Mouse (Mus musculus) adrenal gland, postnatal 14 days (tissue): ENCODE measurements around the gene Fndc7. TPM values are rescaled to one million over a fixed set of nuclear protein-coding genes. Genes with fewer than 3 reads are reported as not detected.
"Not testable (repeated sequence)": the region's sequence is repeated elsewhere in the genome, so short reads cannot be mapped to it uniquely, and the experiment has no call there.

Experiments used
- DNase-seq: peaks from one replicate; pipeline ENCODE4 v3.0.0; 2021; ENCODE audit warnings: mixed read lengths
- total RNA-seq: library from RNA; stranded (reverse); gene quantifications from 2 replicates; pipeline ENCODE4 v1.2.3, GENCODE M21; 2021

The Fndc7 gene
- total RNA-seq, 1 experiment from 2014 or later, result 0.11 TPM

DNA sequence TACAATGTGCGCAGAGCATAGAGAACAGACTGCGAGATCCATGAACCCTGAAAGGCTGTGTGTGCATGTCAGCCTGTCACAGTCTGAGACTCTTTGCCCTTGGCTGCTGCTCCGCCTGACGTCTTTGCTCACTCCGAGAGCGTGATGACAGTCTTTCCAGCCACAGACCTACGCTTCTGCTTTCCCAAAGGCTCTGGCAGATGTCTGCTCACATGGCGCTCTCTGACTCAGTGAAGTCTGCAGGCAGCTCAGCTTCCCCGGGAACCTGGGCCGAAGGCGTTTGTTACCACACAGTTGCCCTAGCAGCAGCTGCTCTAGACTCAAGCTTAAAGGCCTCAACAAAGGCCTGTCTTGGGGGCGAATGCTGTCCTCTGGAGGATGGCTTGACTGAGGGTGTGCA, 34.4 kb downstream of the Fndc7 start:
- peak; percentile 80 for DNase-seq

DNA sequence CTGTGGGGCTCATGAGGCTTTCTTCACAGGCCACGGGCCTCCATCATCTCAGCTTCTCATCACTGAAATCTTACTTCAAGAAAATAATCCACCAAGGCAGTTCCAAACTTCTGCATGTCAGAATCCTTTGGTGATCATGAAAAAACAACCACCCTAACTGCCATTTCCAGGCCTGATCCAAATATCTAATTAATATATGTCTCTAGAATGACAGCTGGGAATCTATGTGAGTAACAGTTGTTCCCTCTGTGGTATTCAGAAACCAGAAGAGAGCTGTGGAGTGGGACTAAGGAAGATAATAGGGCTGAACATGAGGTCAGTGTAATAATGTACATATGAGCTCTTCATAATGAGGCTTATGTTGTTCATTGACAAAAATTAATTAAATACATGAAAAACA, 36.5 kb downstream of the Fndc7 start:
- no peak for DNase-seq

DNA sequence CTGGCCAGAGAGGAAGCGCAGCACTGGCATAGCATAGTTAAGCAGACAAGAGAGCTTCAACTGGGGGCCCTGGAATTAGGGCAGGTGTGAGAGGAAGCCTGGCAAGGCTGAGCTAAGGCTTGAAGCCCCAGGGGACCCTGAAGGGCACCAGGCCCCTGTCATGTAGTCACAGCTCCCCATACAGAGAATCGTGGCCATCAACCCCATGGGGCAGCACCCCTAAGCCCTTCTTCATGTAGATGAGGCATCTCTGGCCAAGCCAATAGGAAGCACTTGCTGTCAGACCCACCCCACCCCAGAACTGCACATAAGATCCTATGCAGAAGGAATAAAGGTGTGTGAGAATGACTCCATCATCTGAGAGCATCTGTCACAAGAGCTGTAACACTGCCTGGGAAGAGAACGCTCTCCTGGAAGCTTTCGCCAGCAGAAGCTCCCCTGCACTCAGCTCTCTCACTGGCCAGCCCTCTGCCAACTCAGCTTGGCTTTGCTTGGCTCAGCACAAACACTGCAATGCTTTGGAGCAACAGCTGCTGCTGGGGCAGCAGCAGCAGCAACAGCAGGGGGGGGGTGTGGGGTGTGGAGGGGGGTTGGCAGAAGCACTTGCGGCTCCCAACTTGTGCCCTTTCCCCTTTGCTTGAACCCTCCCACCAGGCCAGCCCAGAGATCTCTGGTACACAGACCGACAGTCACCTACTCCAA, 37.7 kb downstream of the Fndc7 start:
- peak; percentile 21 for DNase-seq

DNA sequence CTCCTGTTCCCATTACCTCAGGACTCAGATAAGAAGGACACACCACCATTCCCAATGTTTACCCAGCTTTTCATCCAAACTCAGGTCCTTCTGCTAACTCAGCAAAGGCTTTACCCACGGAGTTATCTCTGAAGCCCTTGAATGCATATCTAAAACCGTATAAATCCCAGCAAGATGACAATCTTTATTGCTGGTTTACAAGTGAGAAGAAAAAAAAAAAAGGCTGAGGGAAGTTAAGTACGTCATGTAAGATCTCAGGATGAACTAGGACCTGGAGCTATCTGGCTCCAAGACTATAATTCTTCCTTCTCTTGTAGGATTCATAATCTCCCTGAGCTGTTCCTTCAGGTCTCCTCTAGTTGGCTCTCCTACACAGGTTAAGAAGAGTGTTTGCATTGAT, 38.3 kb downstream of the Fndc7 start:
- no peak for DNase-seq

DNA sequence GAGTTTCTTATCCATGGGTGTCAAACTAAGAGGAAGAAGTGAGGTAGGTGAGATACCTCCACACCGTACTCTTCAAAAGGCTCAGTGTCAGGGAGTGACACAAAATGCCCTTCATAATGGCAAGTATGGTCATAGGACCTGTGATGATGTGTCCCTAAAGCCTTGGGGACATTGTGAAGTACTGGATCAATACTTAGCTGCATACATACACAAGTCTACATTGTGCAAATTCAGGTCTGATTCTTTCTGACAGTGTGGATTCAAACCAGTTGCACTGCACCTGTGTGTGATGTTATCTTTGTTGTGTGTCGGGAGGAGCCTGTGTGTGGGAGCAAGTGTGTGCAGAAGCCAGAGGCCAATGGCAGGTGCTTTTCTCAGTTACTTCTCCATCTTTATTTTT, 38.7 kb downstream of the Fndc7 start:
- DNase-seq, result no peak

DNA sequence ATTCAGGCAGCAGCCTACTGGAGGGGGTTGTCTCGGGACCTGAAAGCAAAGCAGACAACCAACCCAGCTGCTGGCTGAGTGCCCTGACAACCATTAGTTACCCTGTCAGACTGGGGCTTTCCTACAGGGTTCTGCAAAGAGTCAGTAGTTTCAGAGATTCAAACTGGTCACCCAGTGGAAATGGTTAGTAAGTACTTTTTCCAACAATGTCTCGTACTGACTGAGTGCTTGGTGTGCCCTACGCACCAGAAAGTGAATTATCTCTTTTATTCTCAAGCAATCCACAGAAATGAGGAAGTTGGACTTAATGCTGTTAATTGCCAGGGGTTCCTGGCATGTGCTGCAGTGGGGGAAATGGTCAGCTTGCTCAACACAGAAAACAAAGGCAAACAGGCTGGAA, 39.3 kb downstream of the Fndc7 start:
- peak; percentile 81 for DNase-seq

DNA sequence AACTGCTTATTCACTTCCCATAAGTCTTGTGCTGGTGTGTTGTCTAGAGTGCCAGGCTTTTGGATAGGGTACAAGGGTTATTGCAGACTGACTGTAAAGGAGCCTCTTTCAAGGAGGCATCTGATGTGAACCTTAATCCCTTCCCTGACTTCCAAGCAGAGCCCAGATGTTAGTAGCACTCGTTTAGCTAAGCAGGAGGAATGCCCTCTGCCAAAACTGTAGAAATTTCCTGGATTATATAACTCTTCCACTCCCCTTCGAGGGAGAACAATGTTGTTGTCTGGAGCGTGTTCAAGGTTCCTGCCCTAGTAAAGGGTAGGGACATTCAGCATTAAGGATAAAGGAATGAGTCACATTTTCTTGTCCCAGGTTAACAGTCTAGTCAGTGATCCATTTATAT, 43.2 kb downstream of the Fndc7 start:
- DNase-seq, result no peak

DNA sequence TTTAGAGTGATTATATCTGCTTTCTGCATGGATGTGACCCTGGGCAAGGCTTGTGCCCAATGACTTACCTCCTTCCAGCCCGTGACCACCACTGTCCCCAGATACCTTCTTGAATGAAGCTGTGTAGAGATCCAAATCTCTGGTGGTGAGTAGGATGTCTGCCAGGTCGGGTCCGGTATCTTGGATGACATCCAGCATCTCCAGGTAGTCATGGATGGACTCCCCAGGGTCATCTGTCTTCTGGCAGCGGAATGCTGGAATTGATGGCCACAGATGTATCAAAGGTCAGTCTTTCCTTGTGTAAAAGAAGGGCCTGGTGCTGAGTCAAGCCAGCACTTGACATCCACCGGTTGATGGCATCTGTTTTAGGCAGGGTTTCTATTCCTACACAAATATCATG, 45.3 kb downstream of the Fndc7 start:
- DNase-seq, result peak; percentile 13

DNA sequence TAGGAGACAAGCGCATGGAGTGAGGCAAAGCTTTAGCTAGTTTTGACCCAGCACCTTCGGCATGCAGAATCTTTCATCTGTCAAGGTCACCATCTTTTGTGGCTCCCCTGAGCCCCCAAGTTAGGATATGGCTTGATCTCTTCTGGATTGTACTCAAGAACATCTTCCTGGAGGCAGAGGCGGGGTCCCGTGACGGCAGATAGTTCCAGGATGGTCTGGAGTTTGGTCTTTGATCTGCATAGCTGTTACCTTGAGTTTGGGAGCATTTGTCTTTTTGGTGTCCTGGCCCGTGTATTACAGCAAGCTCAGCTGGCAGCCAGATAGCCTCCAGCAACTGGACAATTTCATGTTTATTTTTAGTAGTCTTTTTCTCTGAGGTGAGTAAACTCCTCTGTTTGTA, 45.8 kb downstream of the Fndc7 start:
- peak; percentile 14 for DNase-seq

DNA sequence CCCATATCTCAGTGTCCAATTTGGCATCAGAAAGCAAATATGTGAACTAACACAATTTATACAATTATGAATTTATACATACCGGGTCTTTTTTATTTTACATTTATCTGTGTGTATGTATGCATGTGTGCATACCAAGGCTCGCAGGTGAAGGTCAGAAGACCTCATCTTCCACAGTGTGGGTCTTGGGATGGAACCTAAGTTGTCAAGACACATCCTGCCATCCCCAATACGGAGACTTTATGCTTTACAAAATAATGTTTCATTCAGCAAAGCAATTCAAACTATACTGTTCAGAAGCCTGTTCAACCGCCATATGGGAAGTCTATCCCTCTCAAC, 49.1 kb downstream of the Fndc7 start:
- no peak for DNase-seq

DNA sequence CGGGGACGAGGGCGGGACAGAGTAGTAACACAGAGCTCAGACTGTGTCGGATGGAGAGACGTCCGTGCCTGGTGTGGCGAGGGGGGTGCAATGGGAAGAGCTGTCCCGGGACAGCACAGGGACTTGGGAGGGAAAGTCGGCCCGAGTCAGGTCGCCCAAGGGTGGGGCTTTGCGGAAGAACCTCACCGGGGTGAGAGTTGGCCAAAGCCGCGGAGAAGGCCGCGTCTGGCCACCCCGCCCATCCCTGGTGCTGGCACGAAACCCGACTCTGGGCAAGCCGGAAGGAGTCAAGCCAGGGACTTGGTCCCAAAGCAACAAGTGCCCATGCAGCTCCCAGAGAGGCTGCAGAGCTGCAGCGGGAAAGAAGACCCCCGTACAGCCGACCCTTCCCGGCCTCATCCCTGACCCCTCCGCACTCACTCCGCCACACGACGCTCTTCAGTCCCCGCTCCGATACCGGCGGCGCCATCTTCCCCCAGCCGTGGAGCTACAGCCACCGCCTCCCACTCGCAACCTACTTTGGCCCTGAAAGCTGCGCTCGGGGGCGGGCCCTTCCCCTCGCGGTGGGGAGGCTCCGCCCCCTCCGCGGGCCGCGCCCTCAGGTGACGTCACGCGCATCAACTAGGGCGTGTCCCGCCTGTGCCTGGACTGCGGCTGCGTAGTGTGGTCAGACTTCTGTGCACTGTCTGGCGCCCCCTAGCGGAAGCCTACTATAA, 49.6 kb downstream of the Fndc7 start, which contains the start of gene Stxbp3:
TSS of gene Stxbp3 (minus strand) at position 527 of the 716 bp plus-strand sequence.
- peak; percentile 100 for DNase-seq

DNA sequence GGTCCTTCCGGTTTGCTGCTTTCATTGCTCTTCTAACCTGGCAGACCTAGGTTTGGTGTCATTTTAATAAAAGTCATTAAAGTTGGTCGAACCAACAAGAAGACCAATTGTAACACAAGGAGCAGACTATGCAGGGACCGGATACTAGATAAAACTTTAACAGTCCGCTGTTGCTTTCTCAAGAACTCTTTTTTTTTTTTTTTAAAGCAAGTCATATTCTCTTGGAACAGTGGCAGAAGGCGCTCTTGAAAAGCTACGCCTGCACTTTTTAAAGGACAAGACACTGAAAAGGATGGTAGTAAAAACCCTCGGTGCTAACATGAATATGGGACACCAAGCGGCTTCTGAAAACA, 50.2 kb downstream of the Fndc7 start:
- DNase-seq, result no peak

DNA sequence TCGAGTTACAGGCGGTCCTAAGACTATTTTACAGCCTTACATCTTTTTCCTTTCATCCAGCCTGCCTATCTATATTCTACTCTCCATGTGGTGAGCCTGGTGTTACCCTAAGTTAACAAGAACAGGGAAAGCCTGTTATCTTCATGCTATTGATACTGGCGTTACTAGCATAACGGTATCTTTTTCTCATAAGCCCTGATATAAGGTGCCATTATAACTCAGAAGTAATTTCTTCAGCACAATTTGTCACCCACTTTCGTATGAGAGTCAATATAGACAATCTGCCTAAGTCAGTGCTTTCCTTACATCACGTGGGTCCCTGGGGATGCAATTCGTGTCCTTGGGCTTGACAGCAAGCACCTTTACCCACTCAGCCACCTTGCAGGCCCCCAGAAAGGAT, 50.8 kb downstream of the Fndc7 start:
- no peak for DNase-seq

DNA sequence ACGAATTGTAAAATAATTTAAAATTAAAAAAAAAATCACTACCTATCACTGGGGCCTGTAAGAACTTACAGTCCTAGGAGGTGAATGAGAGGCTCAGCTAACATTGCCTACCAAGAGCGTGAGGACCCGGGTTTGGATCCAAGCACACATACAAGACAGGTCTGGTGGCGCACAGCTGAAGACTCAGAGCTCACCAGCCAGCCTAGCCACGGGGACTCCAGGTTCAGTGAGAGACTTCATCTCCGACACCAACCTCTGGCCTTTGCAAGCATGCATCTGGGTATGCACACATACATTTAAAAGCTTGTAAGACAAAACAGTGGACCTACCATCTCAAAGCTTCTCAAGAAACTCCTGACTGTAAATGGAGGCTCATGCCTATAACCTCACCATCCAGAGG, 52.9 kb downstream of the Fndc7 start:
- DNase-seq, result no peak

DNA sequence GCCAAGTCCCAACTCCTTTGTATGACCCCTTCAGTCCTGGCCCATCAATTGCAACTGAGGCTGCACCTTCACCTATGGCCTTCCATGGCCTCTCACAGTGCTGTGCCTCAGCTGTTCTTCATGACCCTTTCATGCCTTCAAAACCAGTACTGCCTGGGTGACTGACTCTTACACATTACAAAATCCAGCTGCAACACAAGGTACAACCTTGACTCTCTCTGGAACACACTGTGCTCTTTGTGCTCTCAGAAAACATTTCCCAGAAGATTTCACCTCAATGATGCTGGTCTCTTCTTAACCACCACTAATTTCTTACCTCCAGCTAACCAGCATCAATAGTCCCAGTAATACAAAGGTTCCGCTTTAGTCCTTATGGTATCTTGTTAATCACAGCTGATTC, 56.1 kb downstream of the Fndc7 start:
- not testable (repeated sequence) for DNase-seq

DNA sequence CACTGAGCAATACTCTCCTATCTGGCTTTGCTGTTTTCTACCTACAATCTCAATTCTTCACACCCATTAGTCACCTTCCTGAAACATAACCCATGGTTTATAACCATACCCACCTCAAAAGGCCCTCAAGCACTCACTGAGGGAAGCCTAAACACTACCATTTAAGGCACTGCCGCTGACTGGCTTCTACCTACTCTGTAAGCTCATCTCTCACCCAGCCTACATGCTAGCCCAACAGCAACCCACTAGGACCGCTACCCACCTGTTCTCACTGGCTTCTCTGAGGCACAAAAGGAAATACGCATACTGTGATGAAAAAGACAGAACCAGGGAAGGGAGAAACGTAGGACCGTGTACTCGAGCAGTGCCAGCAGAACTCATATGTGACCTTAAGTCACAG, 58.1 kb downstream of the Fndc7 start:
- DNase-seq, result no peak

DNA sequence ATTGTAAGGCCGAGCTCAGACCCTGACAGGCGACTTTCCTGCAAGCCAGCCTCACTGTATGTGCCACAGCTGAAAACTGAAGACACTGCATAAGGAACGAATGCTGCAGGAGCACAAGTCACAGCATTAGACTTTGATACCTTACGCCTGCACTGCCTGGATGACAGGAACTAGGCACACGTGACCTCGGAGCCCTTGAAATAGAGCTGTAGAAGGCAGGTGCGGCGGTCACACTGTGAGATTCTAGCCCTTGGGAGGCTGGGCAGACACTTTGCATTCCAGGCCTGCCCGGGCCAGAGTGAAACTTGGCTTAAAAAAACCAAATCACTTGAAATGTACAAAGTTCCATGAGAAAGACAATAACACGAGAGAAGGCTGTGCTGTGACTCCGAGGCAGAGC, 59.3 kb downstream of the Fndc7 start:
- DNase-seq, result no peak

DNA sequence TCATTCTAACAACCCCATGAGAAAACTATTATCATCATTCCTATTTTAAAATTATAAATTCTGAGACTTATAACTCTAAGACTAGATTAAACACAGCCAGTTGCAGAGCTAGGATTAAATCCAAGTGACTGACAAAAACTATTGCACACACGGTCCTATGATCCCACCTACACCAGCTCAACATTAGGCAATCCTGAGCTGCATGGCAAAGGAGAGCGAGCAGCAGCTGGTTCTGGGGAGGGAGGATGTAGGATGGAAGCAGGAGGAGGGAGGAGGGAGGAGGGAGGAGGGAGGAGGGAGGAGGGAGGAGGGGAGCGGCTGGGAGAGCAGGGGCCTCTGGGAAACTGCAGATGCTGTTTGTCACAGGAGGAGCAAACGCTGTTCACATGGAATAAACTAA, 74.2 kb downstream of the Fndc7 start:
- DNase-seq, result no peak

DNA sequence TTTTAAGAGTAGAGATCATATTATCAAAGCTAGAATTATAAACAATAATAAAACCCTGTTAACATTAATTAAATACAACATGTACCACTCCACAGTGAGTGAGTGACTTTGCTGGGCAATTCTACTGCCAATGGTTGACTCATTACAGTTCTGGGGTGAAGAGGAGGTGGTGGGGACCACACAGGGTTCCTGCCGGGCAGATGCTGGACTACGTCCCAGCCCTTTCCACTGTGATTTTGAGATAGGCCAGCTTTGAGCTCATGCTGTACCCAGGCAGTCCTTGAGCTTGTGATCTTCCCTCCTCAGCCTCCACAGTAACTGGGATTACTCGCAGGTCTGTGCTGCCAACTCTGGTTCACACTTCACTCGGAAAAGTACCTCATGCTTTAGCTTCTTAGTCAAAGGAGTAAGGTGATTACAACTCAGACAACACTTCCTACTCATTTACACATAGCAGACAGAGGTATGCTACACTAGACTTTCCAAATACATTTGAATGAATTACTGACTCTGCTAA, 79.0 kb downstream of the Fndc7 start:
- no peak for DNase-seq

DNA sequence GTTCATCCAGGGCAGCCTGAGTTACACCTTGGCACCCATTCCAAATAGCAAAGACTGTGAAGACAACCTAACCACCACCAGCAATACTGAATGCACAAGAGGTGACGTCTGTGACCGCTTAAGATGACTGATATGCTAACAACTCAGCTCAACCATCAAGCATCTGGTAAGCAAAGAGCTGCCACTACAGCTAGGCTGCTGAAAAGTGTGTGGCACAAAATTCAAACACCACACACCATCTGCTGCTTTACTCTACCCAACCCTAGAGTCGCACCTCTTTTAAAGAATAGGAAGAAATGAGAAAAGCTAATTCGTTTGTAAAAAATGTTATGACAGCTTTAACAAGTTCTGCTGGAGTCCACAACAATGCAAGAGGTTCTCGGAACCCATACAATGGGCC, 84.2 kb downstream of the Fndc7 start:
- DNase-seq, result no peak
